Mouse (Mus musculus): ENCODE results near the gene Ptrhd1. TPM values are rescaled to one million over a fixed set of nuclear protein-coding genes. Genes with fewer than 3 reads are reported as not detected.
"Not testable (repeated sequence)": the region's sequence is repeated elsewhere in the genome, so short reads cannot be mapped to it uniquely, and the experiment has no call there.

The Ptrhd1 gene
- 1 to 10 TPM; 5.1 to 7.8 (median 6.0) TPM for total RNA-seq (2022)

DNA sequence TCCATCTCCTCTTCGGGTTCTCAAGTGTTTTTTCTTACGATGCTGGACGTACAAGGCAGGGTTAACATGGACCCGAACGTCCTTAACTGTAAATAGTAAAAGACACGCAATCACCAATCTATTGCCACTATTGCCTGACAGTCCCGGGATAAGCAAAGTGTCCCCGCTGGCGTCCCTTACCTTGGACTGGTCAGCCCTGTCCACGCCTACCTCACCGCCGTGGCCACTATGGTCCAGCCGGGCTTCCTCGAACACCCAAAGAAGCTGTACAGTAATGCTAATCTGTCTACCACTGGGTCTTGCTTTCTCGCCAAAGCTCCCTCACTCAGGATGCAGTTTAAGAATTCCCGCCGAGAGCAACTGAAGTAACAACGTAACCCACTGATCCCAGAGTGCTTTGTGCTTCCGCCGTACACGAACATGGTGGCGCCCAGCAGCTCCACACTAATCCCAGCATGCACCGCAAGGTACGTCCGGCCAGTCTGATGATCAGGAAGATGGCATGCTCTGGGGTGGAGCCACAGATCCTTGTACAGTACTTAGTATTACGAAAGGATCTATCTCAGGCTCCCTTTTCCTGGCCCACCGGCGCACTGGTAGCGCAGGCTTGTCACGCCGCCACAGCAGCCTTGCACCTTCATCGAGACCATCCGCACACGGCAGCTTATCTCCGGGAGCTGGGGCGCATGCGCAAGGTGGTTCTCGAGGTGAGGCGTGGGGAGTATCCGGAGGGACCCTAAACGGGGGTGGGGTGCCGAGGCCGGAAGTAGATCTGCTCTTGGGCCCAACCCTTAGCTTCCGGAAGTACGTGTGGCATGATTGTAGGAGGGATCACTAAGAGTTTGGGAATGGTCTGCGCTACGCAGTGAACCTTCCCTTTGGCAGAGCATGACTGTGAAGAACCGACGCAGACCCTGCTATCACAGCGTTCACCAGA lies at the start of gene Ptrhd1, which contains the start of gene Cenpo:
Gene Ptrhd1 (plus strand): TSS at position 456 of the 937 bp plus-strand sequence.
Gene Cenpo (minus strand): TSS at position 723 of the 937 bp plus-strand sequence.
- peak; percentile 96 for DNase-seq (ENCODE audit: low spot score in 2 of 2)

DNA sequence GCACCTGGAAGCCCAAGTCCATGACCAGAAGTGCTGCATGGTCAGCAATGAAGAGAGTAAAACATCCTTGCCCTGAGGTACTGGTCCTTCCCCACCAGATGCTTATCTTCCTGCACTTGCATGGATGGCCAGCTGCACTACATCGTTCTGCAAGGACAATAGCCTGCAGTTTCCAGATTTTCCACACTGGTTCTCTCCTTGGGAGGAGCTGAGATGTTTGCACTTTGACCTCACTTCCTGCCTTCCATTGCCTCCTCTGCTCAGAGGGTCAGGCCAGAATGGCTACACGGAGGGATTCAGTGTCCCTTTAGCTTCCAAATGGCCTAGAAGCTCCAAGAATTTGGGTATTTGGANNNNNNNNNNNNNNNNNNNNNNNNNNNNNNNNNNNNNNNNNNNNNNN lies 49.2 kb upstream of the Ptrhd1 start:
- no peak for DNase-seq (ENCODE audit: low spot score in 2 of 2)

DNA sequence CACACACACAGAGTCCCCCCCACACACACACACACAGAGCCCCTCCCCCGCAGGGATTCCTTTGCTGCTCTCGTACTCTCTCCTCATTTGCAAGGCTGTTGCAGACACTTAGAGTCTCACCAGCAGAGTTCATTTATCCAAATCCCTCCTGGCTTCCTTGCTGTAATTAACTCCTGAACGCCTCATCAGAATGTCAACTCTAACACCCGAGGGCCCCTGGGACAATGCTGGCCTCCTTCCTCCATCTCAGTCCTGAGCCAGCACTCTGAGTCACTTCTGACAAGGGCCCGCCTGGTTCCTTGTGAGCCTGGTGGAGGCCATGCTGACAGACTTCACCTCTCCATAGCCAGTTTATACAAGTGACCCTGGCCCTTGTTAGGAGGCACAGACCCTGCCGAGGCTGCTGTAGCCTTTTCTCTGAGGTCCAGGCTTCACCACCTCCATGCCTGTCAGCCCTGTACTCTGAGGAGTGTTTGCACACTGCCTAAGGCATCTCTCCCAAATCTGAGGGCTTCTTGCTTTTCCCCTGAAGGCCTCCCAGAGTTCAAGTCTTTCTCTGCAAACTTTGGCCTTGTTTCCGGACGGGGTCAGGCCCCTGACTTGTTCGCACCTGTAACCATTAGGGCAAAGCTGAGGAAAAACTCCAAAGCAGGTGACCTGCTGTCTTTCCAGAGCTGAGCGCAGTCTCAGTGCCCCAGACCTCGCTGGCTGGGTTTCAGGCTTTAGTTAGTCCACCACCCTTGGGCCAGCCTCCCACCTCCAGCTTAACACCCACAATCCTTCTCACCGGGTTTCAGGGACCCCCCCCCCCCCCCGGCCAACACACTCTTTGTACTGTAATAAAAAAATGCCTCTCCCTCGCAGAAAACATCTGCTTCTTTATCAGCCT lies 45.4 kb upstream of the Ptrhd1 start:
- DNase-seq (ENCODE audit: low spot score in 2 of 2), result peak; percentile 61 to 62

DNA sequence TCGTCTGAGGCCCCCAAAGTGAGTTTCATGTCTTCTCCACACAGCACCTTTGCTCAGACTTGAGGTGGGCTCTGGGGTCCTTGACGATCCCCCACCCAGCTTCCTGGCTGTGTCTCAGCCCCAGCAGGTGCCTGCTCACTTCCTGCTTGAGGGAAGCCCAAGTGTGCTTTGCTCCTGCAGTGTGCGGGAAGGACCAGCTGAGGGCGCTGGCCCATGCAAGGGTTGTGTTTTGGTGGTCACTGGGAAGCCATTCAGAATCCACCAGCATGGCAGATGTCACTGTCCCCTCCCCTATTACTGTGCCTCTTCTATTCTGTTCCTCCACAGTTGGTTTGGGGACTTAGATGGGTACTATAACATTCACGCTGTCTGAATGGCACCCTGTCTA lies 44.8 kb upstream of the Ptrhd1 start:
- DNase-seq (ENCODE audit: low spot score in 2 of 2), result no peak

DNA sequence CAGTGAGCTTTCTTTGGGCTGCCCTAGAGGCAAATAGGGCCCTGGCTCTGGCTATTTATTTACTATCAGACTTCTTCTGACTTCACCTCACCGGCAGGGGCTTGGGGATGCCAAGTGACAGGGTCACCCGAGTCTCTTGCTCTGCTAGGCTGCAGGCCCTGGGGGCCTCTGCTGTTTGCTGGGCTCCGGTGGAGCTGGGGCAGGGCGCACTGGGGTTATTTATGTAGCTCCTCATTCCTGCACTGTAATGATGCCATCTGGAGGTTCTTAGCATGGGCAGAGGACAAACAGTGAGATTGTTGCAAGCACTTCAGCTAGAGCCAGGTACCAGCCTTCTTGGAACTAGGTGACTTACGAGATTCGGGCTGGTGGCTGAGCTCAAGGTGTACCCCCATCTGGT lies 41.3 kb upstream of the Ptrhd1 start:
- no peak for DNase-seq (ENCODE audit: low spot score in 2 of 2)

DNA sequence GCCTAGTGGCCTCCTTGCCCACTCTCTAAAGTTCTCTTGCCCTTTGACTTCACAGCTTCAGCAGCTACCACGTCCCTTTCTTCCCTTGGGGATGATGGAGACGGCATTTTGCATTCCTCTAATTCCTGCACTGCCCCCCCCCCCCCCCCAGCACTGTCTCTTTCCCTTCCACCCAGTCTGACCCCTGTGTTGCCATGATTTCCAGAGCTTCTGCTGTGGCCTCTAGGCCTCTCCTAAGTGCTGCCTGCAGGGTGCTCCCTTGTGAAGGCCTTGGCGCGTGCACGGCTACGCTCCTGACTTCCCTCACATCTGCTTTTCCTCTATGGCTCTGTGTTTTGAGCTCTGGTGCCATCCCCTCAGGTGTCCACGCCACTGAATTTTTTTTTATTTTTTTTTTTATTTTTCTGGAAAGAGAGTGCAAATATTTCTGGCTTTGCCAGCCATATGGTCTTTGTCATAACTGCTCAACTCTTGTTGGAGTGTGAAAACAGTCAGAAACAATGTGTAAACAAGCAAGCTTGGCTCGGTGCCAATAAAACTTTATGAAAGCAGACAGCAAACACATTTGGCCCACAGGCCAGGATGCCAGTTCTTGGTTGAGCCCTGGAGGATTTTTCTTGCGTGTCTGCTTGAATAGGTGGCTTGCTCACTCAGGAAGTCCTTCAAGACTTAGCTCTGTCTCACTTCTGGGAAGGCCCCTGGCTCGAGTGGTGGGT lies 40.6 kb upstream of the Ptrhd1 start:
- DNase-seq (ENCODE audit: low spot score in 2 of 2), result no peak

DNA sequence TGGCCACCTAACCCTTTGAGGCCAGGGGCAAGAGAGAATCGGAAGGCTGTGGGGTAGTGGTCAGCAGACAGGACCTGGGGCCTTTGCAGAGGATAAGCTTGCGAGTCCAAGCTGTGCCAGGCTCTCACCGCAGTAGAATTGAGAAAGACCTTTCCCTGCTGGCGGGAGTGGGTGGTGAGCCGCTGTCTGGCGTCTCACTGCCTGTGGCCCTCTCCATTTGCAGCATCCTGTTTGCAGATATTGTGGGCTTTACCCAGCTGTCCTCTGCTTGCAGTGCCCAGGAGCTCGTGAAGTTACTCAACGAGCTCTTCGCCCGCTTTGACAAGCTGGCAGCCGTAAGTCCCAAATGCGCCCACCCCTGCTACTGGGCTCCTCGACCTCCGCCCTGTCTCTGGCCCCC lies 39.2 kb upstream of the Ptrhd1 start:
- no peak for DNase-seq (ENCODE audit: low spot score in 2 of 2)

DNA sequence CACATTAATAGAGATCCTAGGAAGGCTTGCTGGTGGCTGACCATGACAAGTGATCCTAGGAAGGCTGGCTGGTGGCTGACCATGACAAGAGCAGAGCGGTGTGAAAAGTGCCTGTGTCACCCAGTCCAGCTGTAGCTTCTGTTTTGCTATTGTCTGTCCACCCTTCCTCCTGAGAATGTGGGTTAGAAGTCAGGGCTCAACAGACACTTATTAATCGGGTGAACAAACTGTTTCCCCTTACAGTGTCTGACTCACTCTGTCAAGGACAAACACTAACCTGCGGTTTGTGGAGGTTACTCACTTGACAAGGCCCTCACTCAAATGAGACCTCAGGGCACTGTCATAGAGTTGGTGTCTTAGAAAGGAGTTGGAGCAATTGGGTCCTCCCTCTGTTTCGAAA lies 35.1 kb upstream of the Ptrhd1 start:
- DNase-seq (ENCODE audit: low spot score in 2 of 2), result no peak

DNA sequence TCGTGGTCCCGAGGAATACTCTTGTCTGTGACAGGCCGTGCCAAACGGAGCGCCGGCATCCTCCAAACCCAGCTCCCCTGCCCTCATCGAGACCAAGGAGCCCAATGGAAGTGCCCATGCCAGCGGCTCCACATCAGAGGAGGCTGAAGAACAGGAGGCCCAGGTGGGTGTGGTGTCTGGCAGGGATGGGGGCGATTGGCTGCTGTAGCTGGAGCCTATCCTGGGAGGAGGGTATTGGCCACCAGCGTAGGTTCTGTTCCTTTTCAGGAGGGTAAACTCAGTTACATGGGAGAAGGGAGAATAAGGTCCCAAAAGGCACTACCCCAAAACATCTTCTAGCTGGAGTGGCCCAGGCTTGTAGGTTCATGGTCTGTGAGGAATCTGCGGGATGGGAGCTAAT lies 34.6 kb upstream of the Ptrhd1 start:
- no peak for DNase-seq (ENCODE audit: low spot score in 2 of 2)

DNA sequence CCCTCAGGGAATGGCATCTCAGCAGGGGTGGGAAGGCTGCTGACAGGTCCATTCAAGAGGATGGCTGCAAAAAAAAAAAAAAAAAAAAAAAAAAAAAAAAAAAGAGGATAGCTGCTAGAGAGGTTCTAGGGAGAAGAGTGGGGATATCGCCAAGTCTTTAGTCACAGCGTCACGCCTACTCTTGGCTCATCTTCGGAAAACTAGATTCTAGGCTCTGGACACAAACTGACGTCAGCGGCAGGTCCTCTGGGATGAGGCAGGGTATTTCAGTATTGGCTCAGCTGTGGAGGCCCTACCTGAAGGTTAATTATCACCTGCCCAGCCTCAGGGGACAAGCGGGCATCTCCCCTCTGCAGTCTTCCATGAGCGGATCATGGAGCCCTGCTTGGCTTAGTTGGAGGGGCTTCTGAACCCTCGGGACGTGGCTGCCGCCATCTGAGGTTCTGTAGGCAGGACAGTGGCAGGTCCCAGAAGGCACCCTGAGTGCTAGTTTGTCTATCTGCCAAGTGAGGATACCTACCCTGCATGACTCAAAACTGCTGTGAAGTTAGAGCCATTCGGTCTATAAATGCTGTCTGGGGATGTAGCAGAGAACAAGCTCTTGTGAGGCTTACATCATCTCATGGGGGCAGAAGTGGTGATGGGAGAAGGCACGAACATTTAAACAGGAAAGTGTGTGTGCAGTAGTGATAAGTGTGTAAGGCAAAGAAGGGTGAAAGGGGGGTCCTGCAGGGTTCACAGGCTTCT lies 32.2 kb upstream of the Ptrhd1 start:
- DNase-seq (ENCODE audit: low spot score in 2 of 2), result peak; percentile 52 to 61

DNA sequence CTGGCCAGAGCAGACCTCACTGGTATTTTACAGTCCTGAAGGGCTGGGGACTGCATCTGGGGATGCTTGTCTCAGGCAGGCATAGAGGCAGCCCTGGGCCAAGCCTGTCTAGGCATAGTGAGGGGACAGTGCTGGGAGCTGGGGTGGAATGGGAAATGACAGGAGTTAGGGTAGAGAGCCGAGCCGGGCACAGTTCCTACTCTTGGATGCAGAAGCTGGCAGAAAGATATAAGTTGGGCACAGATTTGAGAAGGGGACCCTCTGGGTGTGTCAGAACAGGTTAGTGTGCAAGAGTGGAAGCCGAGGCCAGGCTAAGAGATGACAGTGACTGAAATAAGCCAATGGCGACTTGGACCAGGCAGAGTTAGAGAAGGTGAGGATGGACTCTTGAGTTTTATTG lies 31.6 kb upstream of the Ptrhd1 start:
- peak; percentile 1 to 2 for DNase-seq (ENCODE audit: low spot score in 2 of 2)

DNA sequence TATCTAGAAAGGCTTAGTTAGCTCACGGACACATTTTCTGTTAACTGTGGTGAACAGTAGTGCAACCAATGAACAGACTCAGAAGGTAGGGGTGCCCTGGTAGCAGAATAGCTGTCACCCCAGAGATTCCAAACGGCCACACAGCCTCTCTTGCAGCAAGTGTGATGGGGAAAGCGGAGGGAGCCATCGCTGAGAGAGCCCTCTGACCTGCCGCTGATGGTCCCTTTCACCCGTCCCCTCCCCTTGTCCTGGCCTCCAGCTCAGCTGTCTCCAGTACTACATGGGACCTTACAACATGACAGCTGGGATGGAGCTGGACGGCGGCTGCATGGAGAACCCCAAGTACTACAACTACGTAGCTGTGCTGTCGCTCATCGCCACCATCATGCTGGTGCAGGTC lies 27.7 kb upstream of the Ptrhd1 start:
- DNase-seq (ENCODE audit: low spot score in 2 of 2), result no peak

DNA sequence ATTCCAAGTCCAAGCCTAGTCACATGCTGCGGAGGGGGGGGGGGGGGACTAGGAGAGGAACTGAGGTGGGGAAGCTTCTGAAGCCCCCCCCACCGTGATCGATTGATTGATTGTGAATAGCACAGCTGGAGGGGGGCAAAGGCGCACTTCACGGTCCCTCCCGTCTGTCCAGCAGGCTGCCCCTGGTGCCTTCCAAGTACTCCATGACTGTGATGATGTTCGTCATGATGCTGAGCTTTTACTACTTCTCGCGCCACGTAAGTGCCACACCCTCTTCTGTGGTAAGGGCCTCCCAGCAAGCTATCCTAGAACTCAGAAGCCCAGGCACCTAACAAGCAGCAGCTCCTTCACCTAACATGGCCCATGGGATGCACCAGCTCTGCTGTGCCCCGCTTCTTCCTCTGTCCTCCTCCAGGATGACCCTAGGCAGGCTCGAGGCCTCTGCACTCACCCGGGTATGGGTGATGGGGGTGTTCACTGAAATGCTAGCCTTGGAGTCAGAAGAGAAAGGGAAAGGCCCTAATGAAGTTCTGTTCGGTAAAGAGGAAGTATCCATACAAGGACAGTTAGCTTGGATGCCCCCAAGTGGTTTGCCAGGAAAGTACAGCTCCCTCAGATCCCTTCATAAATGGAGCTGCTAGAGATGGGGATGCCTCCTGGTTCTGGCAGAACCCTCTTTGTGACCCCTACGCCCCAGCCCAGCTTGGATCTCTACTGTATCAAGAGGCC lies 25.3 kb upstream of the Ptrhd1 start:
- DNase-seq (ENCODE audit: low spot score in 2 of 2), result peak in 1 of 2 experiments; percentile 31

DNA sequence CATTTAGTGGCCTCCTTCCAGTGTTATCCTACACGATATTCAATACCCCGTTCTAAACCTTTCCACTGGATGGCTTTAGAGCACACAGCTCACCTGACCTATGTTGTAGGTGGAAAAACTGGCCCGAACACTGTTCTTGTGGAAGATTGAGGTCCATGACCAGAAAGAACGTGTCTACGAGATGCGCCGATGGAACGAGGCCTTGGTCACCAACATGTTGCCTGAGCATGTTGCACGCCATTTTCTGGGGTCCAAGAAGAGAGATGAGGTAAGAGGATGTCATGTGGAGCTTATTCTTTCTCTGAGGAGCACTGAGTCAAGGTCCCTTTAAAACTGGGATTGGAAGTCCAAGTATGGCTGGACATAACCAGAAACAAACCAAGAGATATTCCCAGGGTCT lies 24.6 kb upstream of the Ptrhd1 start:
- DNase-seq (ENCODE audit: low spot score in 2 of 2), result no peak

DNA sequence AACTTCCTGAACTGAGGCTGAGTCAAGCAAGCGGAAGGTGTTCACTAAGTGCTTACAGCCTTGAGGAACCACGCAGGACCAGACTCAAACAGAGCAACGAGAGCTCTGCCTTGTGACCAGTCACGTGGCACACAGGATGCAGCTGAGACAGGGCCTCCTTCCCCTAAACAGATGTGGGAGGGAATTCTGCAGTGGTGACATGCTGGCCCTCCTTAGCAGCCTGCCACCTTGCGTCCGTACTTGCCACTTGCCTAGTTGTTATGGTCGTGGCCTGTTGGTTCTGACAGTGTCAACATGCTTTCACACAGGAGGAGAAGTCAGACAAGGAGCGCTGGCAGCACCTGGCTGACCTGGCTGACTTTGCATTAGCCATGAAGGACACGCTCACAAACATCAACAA lies 22.7 kb upstream of the Ptrhd1 start:
- DNase-seq (ENCODE audit: low spot score in 2 of 2), result no peak

DNA sequence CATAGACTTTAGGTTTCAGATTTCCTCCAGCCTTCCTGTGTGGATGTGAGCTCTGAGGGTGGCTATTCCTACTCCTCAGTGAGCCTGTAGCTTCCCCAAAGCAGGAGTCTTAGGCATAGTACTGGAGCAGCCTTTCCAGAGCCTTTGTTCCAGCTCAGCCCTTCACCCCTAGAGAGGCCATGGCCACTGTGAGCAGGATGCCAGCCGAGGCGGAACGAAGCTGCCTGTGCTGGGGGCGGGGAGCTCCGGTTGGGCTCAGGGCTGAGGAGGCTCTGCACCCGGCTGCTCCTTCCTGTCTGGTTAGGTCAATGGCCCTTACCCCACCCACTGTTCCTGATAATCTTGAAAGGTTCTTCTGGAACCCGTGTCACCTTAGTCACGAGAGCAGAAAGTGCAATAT lies 20.9 kb upstream of the Ptrhd1 start:
- no peak for DNase-seq (ENCODE audit: low spot score in 2 of 2)

DNA sequence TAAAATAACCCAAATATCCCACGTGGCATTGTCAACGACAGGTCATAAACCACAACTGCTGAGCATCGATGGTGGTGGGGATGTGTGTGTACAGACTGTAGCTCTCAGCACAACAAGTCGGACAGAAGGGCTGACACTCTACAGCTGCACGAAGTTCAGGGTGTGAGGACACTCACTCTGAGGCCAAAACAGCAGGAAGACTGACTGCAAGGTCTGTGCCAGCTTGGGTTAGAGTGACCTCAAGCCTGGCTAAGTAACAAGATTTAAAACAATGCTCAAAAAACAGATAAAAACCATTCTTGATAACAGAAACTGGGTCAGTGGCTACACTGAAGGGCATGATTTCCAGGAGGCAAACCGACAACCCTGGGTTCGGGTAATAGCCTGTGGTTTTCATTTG lies 3.7 kb upstream of the Ptrhd1 start:
- DNase-seq (ENCODE audit: low spot score in 2 of 2), result no peak

DNA sequence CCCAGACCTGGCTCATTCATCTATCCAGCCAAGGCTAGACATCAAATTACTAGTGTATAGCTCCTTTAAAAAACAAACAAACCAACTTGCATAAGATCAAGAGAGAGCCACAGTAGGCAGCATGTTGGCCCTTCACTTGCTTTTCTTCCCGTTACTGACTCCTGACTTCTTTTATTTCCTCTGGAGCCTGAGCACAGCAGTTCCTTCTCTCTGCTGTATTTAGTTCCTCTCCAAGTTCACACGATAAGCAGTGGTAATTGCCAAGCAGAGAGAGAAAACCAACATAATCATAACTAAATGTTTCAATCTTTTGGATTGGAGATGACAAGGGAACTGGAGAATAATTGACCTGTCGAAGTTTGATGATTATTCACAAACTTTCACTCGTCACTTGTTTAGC lies 1.1 kb upstream of the Ptrhd1 start:
- no peak for DNase-seq (ENCODE audit: low spot score in 2 of 2)

DNA sequence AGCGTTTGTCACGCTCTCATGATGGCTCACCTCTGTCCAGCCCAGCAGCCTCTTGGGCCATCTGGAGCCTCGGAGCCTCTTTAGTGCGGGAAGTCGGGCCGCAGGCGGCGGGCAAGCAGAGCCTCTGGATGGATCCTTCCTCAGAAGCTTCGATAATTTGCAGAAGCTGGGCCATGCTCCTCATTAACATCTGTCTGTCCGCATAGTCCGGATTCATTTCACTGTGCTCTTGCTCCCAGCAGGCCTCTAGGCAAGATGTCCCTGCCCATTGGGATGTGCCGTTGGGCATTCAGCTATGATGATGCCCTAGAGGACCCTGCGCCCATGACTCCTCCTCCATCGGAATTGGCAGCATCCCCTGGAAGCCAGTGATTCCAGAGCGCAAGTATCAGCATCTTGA lies 3.7 kb downstream of the Ptrhd1 start:
- DNase-seq (ENCODE audit: low spot score in 2 of 2), result no peak

DNA sequence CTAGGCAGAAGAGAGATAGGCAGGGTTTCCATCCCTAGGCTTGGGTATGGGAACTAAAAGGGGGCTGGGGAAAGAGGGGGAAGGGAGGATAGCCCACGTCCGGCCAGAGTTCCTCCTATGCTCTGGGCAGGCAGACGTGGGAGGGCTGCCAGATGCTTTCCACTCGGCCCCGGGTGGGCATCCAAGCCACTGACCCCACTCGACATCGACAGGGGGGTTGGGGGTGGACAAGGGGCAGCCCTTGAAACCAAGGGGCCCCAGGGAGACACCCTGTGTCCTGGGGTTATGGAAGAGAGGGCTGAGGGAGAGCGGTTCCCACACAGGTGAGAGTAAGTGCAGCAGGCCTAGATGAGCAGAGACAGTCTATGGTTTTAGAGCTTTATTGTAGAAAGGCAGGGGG lies 6.5 kb downstream of the Ptrhd1 start:
- DNase-seq (ENCODE audit: low spot score in 2 of 2), result not testable (repeated sequence)
